In the genomic region with DNA sequence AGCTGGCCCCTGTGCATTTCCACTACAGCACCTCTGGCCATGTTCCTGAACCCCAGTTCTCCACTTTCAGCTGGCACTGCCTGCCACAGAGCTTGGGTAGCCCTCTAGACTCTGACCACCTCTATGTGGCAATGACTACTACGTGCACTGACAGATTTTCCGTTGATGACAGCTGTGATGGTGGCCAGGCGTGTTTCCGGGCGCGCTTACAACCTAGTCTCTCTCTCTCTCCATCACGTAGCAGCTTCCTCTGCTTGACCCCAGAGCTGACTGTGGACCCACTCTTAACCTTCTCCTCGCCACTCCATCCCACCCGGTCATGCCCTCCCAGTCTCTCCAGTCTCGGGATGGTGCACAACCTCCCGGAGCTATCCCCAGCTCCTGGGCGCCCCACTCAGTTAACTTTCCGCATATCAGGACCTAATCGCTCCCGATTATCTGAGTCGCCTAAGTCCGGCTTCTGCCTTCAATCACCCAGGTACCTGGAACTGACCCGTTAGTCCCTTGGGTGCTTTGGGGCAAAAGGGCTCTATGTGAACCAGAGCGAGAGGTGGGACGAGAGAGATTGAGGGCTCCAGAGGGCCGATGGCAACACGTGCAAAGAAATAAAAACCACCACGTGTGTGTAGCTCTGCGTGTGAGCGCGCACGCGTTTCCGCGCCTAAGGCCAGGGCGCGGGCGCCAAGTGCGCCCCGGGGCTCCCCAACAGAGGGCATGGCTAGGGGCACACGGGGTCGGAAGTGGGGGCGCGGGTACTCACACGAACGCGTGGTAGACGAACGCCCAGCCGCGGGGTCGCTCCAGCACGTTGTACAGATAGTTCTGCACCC, we compare ENCODE assay signal across 8 mouse cellular contexts. TPM values are rescaled to one million over a fixed set of nuclear protein-coding genes. Genes with fewer than 3 reads are reported as not detected.
A peak's percentile ranks its signal among the peaks of the same experiment; 100 is the strongest.
DNase-seq lines count a peak whose midpoint lies in the region; ATAC-seq and TF ChIP-seq lines count a peak whose summit lies in the region.

No protein-coding gene starts in this region.

- DNase-seq in cerebellum, adult 11 months, result peak; percentile 0
- no peak for DNase-seq in cerebellum, adult 9-11 months
- peak; percentile 24 for DNase-seq in ES-E14 (ENCODE audit: low read depth, low spot score)
- peak; percentile 14 for DNase-seq in forebrain, embryonic 14.5 days (ENCODE audit: low spot score)
- DNase-seq in hindbrain, embryonic 11.5 days (ENCODE audit: low spot score), result peak; percentile 65
- peak; percentile 17 for DNase-seq in left cerebral cortex, postnatal 4 days
- peak; percentile 57 for DNase-seq in midbrain, embryonic 10.5 days (ENCODE audit: low spot score)
- DNase-seq in spleen, postnatal 14 days (ENCODE audit: low spot score in 2 of 2), result peak; percentile 20 to 31

- no peaks in the 10 kb centered on the region for H3K9me3 ChIP-seq in ES-E14 (ENCODE audit: control insufficient read depth, insufficient read depth, low read depth, low read length)
- no peaks in the 10 kb centered on the region for H3K9me3 ChIP-seq in forebrain, embryonic 14.5 days (replicated peaks; ENCODE audit: control insufficient read depth, low read length)
- H3K9me3 ChIP-seq in hindbrain, embryonic 11.5 days (ENCODE audit: control insufficient read depth, low read length), result no peaks in the 10 kb centered on the region
- H3K9me3 ChIP-seq in midbrain, embryonic 10.5 days (replicated peaks), result no peaks in the 10 kb centered on the region

- no peak overlapping the region for H3K27ac ChIP-seq in ES-E14 (ENCODE audit: insufficient read depth, low read depth, low read length, poor library complexity, severe bottlenecking)
- H3K27ac ChIP-seq in forebrain, embryonic 14.5 days (ENCODE audit: low read depth, low read length), result no peak overlapping the region
- no peak overlapping the region for H3K27ac ChIP-seq in hindbrain, embryonic 11.5 days (ENCODE audit: low read depth, low read length)
- H3K27ac ChIP-seq in midbrain, embryonic 10.5 days (replicated peaks), result peak overlapping the region; percentile 81

- H3K36me3 ChIP-seq in ES-E14 (ENCODE audit: control insufficient read depth, insufficient read depth, low read length, poor library complexity, severe bottlenecking), result no peaks in the 10 kb centered on the region
- H3K36me3 ChIP-seq in forebrain, embryonic 14.5 days (ENCODE audit: control insufficient read depth, insufficient read depth, low read length), result no peaks in the 10 kb centered on the region
- H3K36me3 ChIP-seq in hindbrain, embryonic 11.5 days (ENCODE audit: control insufficient read depth, insufficient read depth, low read length), result no peaks in the 10 kb centered on the region
- H3K36me3 ChIP-seq in midbrain, embryonic 10.5 days, result no peaks in the 10 kb centered on the region

- no peaks in the 10 kb centered on the region; a peak in 1 of 4 replicates for H3K4me1 ChIP-seq in ES-E14 (ENCODE audit: control insufficient read depth in 2 of 2, insufficient read depth in 2 of 2, low read length in 2 of 2, poor library complexity in 1 of 2)
- H3K4me1 ChIP-seq in forebrain, embryonic 14.5 days (ENCODE audit: control insufficient read depth, insufficient read depth, low read length), result peaks cover 9% of the 10 kb centered on the region; the same call in 1 of the 2 replicates
- H3K4me1 ChIP-seq in hindbrain, embryonic 11.5 days (replicated peaks; ENCODE audit: control insufficient read depth, insufficient read depth, low read length), result 0 out of 2 replicates have a peak, but pooled peaks cover 2% of the 10 kb centered on the region
- H3K4me1 ChIP-seq in midbrain, embryonic 10.5 days, result peaks cover 26% of the 10 kb centered on the region

- in situ Hi-C loops in ES-E14 (cut with MboI; ENCODE audit: low sequenced_read_pairs in 2 of 2, unreplicated experiment in 2 of 2), result no loop called here

- under 1% methylated on average over 41 of the region's 48 CpGs for WGBS in forebrain, embryonic 14.5 days
- 2% methylated on average over 48 of the region's 48 CpGs for WGBS in hindbrain, embryonic 11.5 days
- WGBS in midbrain, embryonic 10.5 days, result under 1% methylated on average over 48 of the region's 48 CpGs

- H3K4me2 ChIP-seq in forebrain, embryonic 14.5 days (ENCODE audit: low read length), result peak overlapping the region; percentile 77
- H3K4me2 ChIP-seq in hindbrain, embryonic 11.5 days (replicated peaks; ENCODE audit: low read depth, low read length), result peak overlapping the region; percentile 96

- peak overlapping the region; percentile 11; the same call in 1 of the 2 replicates for H3K9ac ChIP-seq in ES-E14 (ENCODE audit: insufficient read depth, low read depth, low read length, poor library complexity, severe bottlenecking)
- H3K9ac ChIP-seq in forebrain, embryonic 14.5 days (ENCODE audit: low read length), result peak overlapping the region; percentile 67
- peak overlapping the region; percentile 63 for H3K9ac ChIP-seq in hindbrain, embryonic 11.5 days (ENCODE audit: low read depth, low read length)

- H3K27me3 ChIP-seq in forebrain, embryonic 14.5 days (replicated peaks; ENCODE audit: control insufficient read depth, insufficient read depth, low read length), result peaks cover 7% of the 10 kb centered on the region; the same call in 1 of the 2 replicates
- peaks cover 4% of the 10 kb centered on the region for H3K27me3 ChIP-seq in hindbrain, embryonic 11.5 days (ENCODE audit: control insufficient read depth, insufficient read depth, low read length)
- peaks cover 40% of the 10 kb centered on the region for H3K27me3 ChIP-seq in midbrain, embryonic 10.5 days (ENCODE audit: low read depth, poor library complexity, severe bottlenecking)

- intact Hi-C loops in left cerebral cortex, postnatal 4 days (cut with DNase I), result loop anchor here (5.0 to 10.0 kb wide), 2 partner anchors 307 to 546 kb away; no protein-coding TSS in a partner anchor

- peak overlapping the region; percentile 67 to 70 for H3K4me3 ChIP-seq in ES-E14 (ENCODE audit: insufficient read depth in 1 of 2, low read depth in 1 of 2, low read length in 2 of 2, poor library complexity in 1 of 2, severe bottlenecking in 1 of 2)
- H3K4me3 ChIP-seq in forebrain, embryonic 14.5 days (ENCODE audit: low read depth, low read length), result peak overlapping the region; percentile 64
- peak overlapping the region; percentile 72 for H3K4me3 ChIP-seq in hindbrain, embryonic 11.5 days (ENCODE audit: low read depth, low read length)
- H3K4me3 ChIP-seq in midbrain, embryonic 10.5 days, result peak overlapping the region; percentile 83

- peak; percentile 64 for ATAC-seq in forebrain, embryonic 14.5 days
- peak; percentile 39 for ATAC-seq in hindbrain, embryonic 11.5 days (ENCODE audit: low FRiP score)

TF ChIP-seq in ES-E14, 5 proteins besides CTCF, POLR2A, EP300 and RAD21:
- no peak for TF ChIP-seq MAFK (IDR thresholded peaks at IDR 0.05; ENCODE audit: insufficient read depth, low read depth, low read length)
- TF ChIP-seq ZNF384 (IDR thresholded peaks at IDR 0.05; ENCODE audit: low read depth, low read length), result no peak
- TF ChIP-seq ZC3H11A (IDR thresholded peaks at IDR 0.05; ENCODE audit: borderline replicate concordance, low read depth, low read length), result no peak
- no peak for TF ChIP-seq HCFC1 (IDR thresholded peaks at IDR 0.05; ENCODE audit: borderline replicate concordance, insufficient read depth, low read length)
- no peak for TF ChIP-seq CHD2 (IDR thresholded peaks at IDR 0.05; ENCODE audit: low read depth, low read length)

RNA-seq across cellular contexts. Expression of gene Kcnq5, which starts 1.1 kb away (rescaled TPM):
- 0.45 and 0.63 TPM in 2 replicates for total RNA-seq in ES-E14 (2012; rRNA removed)
- polyA plus RNA-seq in forebrain, embryonic 14.5 days (2014; fragmentation: Nextera tagmentation; extraction: Ambion mirVana), result 0.93 and 2.0 TPM in 2 replicates
- polyA plus RNA-seq in hindbrain, embryonic 11.5 days (2014; fragmentation: Nextera tagmentation; extraction: Ambion mirVana), result 1.2 and 1.3 TPM in 2 replicates
- total RNA-seq in left cerebral cortex, postnatal 4 days (2021), result 10 to 100 TPM; 41.8 to 43.7 TPM
- 0.39 and 0.66 TPM in 2 replicates for polyA plus RNA-seq in midbrain, embryonic 10.5 days (2016; fragmentation: Nextera tagmentation; extraction: Ambion mirVana)

Comparison
In these comparisons a context has a peak if more than half of its experiments do, and no peak if none do; other contexts are left out.
1. H3K9ac ChIP-seq: peak in every context shown above with its lines; median percentile 67 in forebrain, embryonic 14.5 days; 63 in hindbrain, embryonic 11.5 days; 11 in ES-E14.